24 mouse cellular contexts compared by ENCODE assay signal in the genomic region with DNA sequence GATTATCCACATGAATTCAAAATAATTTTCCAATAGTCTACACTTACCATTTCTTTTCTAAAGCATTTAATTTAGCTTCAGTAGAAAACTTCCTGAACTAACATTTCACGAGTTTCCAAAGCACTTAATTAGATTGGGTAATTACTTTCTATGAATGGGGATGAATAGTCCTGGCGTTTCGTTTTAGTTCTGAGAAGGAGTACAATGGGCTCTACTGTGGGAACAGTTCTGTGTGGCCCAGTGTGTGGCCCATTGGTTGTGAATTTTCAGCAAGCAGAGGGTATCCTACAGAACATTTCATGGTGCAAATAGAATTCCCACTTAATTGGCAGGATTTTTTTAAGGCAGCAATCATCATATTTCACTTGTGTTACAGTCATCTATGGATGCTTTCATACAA.
DNase-seq lines count a peak whose midpoint lies in the region; ATAC-seq lines count a peak whose summit lies in the region.
"Had no signal": no experiment of that assay in that cellular context is flagged by ENCODE, and none has a peak within 500 bp of the region (broad histone marks: within the 10 kb centered on the region; RNA-seq: fewer than 3 reads in every experiment).

No protein-coding gene starts in this region.

- H3K27me3 ChIP-seq in forebrain, embryonic 11.5 days (ENCODE audit: control insufficient read depth, insufficient read depth, low read length): no peaks in the 10 kb centered on the region
- H3K27me3 ChIP-seq in forebrain, embryonic 10.5 days (ENCODE audit: poor library complexity, severe bottlenecking): peaks cover 18% of the 10 kb centered on the region; the same call in 1 of the 2 replicates
- no peaks in the 10 kb centered on the region for H3K27me3 ChIP-seq in neural tube, embryonic 12.5 days (replicated peaks)
- H3K27me3 ChIP-seq in neural tube, embryonic 15.5 days (replicated peaks): no peaks in the 10 kb centered on the region
- H3K27me3 ChIP-seq in kidney, embryonic 14.5 days (ENCODE audit: control insufficient read depth, insufficient read depth, low read length): no peaks in the 10 kb centered on the region
- no peaks in the 10 kb centered on the region for H3K27me3 ChIP-seq in liver, embryonic 11.5 days (replicated peaks; ENCODE audit: control insufficient read depth, insufficient read depth, low read length)
- H3K27me3 ChIP-seq: hindbrain, embryonic 12.5 days; intestine, embryonic 15.5 days; limb, embryonic 12.5 days; liver, embryonic 13.5 days; midbrain, embryonic 12.5 days had no signal

- H3K27ac ChIP-seq in forebrain, embryonic 11.5 days (ENCODE audit: low read depth, low read length): no peak overlapping the region
- no peak overlapping the region for H3K27ac ChIP-seq in forebrain, embryonic 10.5 days
- no peak overlapping the region for H3K27ac ChIP-seq in neural tube, embryonic 12.5 days
- no peak overlapping the region for H3K27ac ChIP-seq in neural tube, embryonic 15.5 days (replicated peaks)
- H3K27ac ChIP-seq in kidney, embryonic 14.5 days (ENCODE audit: low read depth, low read length): no peak overlapping the region
- H3K27ac ChIP-seq in liver, embryonic 11.5 days (ENCODE audit: low read depth, low read length): no peak overlapping the region
- H3K27ac ChIP-seq: hindbrain, embryonic 12.5 days; intestine, embryonic 15.5 days; limb, embryonic 12.5 days; liver, embryonic 13.5 days; midbrain, embryonic 12.5 days had no signal

- no peaks in the 10 kb centered on the region for H3K9me3 ChIP-seq in forebrain, embryonic 11.5 days (ENCODE audit: control insufficient read depth, low read length)
- no peaks in the 10 kb centered on the region for H3K9me3 ChIP-seq in forebrain, embryonic 10.5 days
- H3K9me3 ChIP-seq in neural tube, embryonic 12.5 days: no peaks in the 10 kb centered on the region
- no peaks in the 10 kb centered on the region for H3K9me3 ChIP-seq in neural tube, embryonic 15.5 days (replicated peaks)
- no peaks in the 10 kb centered on the region for H3K9me3 ChIP-seq in kidney, embryonic 14.5 days (ENCODE audit: control insufficient read depth, low read length)
- no peaks in the 10 kb centered on the region for H3K9me3 ChIP-seq in liver, embryonic 11.5 days (ENCODE audit: control insufficient read depth, low read length)
- H3K9me3 ChIP-seq: hindbrain, embryonic 12.5 days; intestine, embryonic 15.5 days; limb, embryonic 12.5 days; liver, embryonic 13.5 days; midbrain, embryonic 12.5 days had no signal

- DNase-seq in forebrain, embryonic 11.5 days (ENCODE audit: low spot score): peak; percentile 50
- DNase-seq in forebrain, embryonic 10.5 days (ENCODE audit: extremely low spot score, low spot score): no peak
- DNase-seq in neural tube, embryonic 10.5 days (ENCODE audit: extremely low spot score, low spot score): no peak
- DNase-seq in liver, embryonic 11.5 days (ENCODE audit: low spot score): no peak
- DNase-seq: adrenal gland, postnatal 10 days; cerebellum, adult 9-10 months; gastrocnemius, postnatal 14 days; heart, adult 11 months; kidney, adult 9 months; kidney, postnatal 25 days; layer of hippocampus, postnatal 36 days; liver, embryonic 13.5 days; lung, adult 2 months; lung, postnatal 14 days; right cerebral cortex, postnatal 4 days; thymus, postnatal 14 days had no signal

- H3K4me1 ChIP-seq in forebrain, embryonic 11.5 days (replicated peaks; ENCODE audit: control insufficient read depth, insufficient read depth, low read length): no peaks in the 10 kb centered on the region
- peaks cover 14% of the 10 kb centered on the region; the same call in 1 of the 2 replicates for H3K4me1 ChIP-seq in forebrain, embryonic 10.5 days
- H3K4me1 ChIP-seq in neural tube, embryonic 12.5 days: no peaks in the 10 kb centered on the region
- H3K4me1 ChIP-seq in neural tube, embryonic 15.5 days: no peaks in the 10 kb centered on the region
- no peaks in the 10 kb centered on the region for H3K4me1 ChIP-seq in kidney, embryonic 14.5 days (ENCODE audit: control insufficient read depth, insufficient read depth, low read length)
- H3K4me1 ChIP-seq in liver, embryonic 11.5 days (replicated peaks; ENCODE audit: control insufficient read depth, insufficient read depth, low read length): no peaks in the 10 kb centered on the region
- H3K4me1 ChIP-seq: hindbrain, embryonic 12.5 days; intestine, embryonic 15.5 days; limb, embryonic 12.5 days; liver, embryonic 13.5 days; midbrain, embryonic 12.5 days had no signal

- H3K4me3 ChIP-seq in forebrain, embryonic 11.5 days (ENCODE audit: low read depth, low read length): no peak overlapping the region
- no peak overlapping the region for H3K4me3 ChIP-seq in forebrain, embryonic 10.5 days
- H3K4me3 ChIP-seq in neural tube, embryonic 12.5 days: no peak overlapping the region
- H3K4me3 ChIP-seq in neural tube, embryonic 15.5 days (replicated peaks): no peak overlapping the region
- no peak overlapping the region for H3K4me3 ChIP-seq in kidney, embryonic 14.5 days (ENCODE audit: low read length)
- no peak overlapping the region for H3K4me3 ChIP-seq in liver, embryonic 11.5 days (ENCODE audit: low read depth, low read length)
- H3K4me3 ChIP-seq: hindbrain, embryonic 12.5 days; intestine, embryonic 15.5 days; limb, embryonic 12.5 days; liver, embryonic 13.5 days; midbrain, embryonic 12.5 days had no signal

- no peak overlapping the region for H3K4me2 ChIP-seq in forebrain, embryonic 11.5 days (ENCODE audit: low read depth, low read length, severe bottlenecking)
- no peak overlapping the region for H3K4me2 ChIP-seq in neural tube, embryonic 12.5 days (replicated peaks)
- no peak overlapping the region for H3K4me2 ChIP-seq in neural tube, embryonic 15.5 days
- H3K4me2 ChIP-seq in kidney, embryonic 14.5 days (replicated peaks; ENCODE audit: low read depth, low read length): no peak overlapping the region
- H3K4me2 ChIP-seq in liver, embryonic 11.5 days: no peak overlapping the region
- H3K4me2 ChIP-seq: heart, embryonic 11.5 days; hindbrain, embryonic 12.5 days; intestine, embryonic 15.5 days; limb, embryonic 12.5 days; liver, embryonic 13.5 days; midbrain, embryonic 12.5 days had no signal

- H3K36me3 ChIP-seq in forebrain, embryonic 11.5 days (ENCODE audit: control insufficient read depth, insufficient read depth, low read length): no peaks in the 10 kb centered on the region
- H3K36me3 ChIP-seq in forebrain, embryonic 10.5 days (replicated peaks): no peaks in the 10 kb centered on the region
- H3K36me3 ChIP-seq in neural tube, embryonic 12.5 days: no peaks in the 10 kb centered on the region
- no peaks in the 10 kb centered on the region for H3K36me3 ChIP-seq in neural tube, embryonic 15.5 days
- no peaks in the 10 kb centered on the region for H3K36me3 ChIP-seq in kidney, embryonic 14.5 days (ENCODE audit: control insufficient read depth, insufficient read depth, low read length)
- H3K36me3 ChIP-seq in liver, embryonic 11.5 days (ENCODE audit: control insufficient read depth, insufficient read depth, low read length): no peaks in the 10 kb centered on the region
- H3K36me3 ChIP-seq: hindbrain, embryonic 12.5 days; intestine, embryonic 15.5 days; limb, embryonic 12.5 days; liver, embryonic 13.5 days; midbrain, embryonic 12.5 days had no signal

- H3K9ac ChIP-seq in forebrain, embryonic 11.5 days (ENCODE audit: low read length): no peak overlapping the region
- no peak overlapping the region for H3K9ac ChIP-seq in neural tube, embryonic 12.5 days
- H3K9ac ChIP-seq in neural tube, embryonic 15.5 days (replicated peaks): no peak overlapping the region
- H3K9ac ChIP-seq in kidney, embryonic 14.5 days (ENCODE audit: low read depth, low read length): no peak overlapping the region
- H3K9ac ChIP-seq in liver, embryonic 11.5 days (ENCODE audit: low read depth, low read length): no peak overlapping the region
- H3K9ac ChIP-seq: hindbrain, embryonic 12.5 days; intestine, embryonic 15.5 days; limb, embryonic 12.5 days; liver, embryonic 13.5 days; midbrain, embryonic 12.5 days had no signal

- 6% methylated on average over 3 of the region's 3 CpGs for WGBS in forebrain, embryonic 11.5 days
- WGBS in forebrain, embryonic 10.5 days: 4% methylated on average over 3 of the region's 3 CpGs
- WGBS in neural tube, embryonic 12.5 days: 10% methylated on average over 3 of the region's 3 CpGs
- 10% methylated on average over 3 of the region's 3 CpGs for WGBS in neural tube, embryonic 15.5 days
- WGBS in kidney, embryonic 14.5 days: 62% methylated on average over 3 of the region's 3 CpGs
- WGBS in liver, embryonic 11.5 days: 73% methylated on average over 3 of the region's 3 CpGs

- peak; percentile 89 for ATAC-seq in forebrain, embryonic 11.5 days (replicated peaks; ENCODE audit: low FRiP score)
- ATAC-seq in neural tube, embryonic 12.5 days (ENCODE audit: low FRiP score, low read depth): peak; percentile 81; the same call in 1 of the 2 replicates
- ATAC-seq in neural tube, embryonic 15.5 days (ENCODE audit: low FRiP score): peak; percentile 77
- ATAC-seq in kidney, embryonic 14.5 days (ENCODE audit: low FRiP score, low TSS enrichment): no peak
- no peak for ATAC-seq in liver, embryonic 11.5 days (replicated peaks; ENCODE audit: low FRiP score)
- ATAC-seq: intestine, embryonic 15.5 days had no signal

Comparison
In these comparisons a context has a peak if more than half of its experiments do, and no peak if none do; other contexts are left out.
1. ATAC-seq: peak in forebrain, embryonic 11.5 days (single experiment), neural tube, embryonic 12.5 days (single experiment) and neural tube, embryonic 15.5 days (single experiment); none in kidney, embryonic 14.5 days (single experiment) and liver, embryonic 11.5 days (single experiment).